1 mouse cellular context compared by ENCODE assay signal in the genomic region with DNA sequence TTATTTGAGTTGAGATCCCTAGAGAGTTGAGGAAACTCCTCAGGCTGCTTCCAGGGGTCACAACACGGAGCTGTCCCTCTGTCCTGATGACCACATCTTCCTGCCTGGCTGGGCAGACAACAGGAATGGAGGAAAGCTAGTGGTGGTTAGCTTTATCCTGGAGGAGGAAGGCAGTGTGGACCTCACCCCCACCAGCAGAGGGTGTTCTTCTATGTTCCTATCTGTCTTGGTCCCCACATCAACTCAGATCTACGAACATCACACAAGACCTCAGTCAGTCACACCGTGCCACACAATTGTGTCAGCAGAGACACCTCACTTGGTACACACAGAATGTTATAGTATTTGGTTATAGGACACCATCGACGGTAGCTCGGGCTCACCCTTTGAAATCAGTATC.
TF ChIP-seq lines count a peak whose summit lies in the region.

No protein-coding gene starts in this region.

TF ChIP-seq in MEL, 35 proteins besides CTCF, POLR2A, EP300 and RAD21:
- no peak for TF ChIP-seq UBTF (IDR thresholded peaks at IDR 0.05; ENCODE audit: borderline replicate concordance, insufficient read depth, low read depth, low read length)
- peak; percentile 25; the same call in 1 of the 2 replicates for TF ChIP-seq SMC3 (IDR thresholded peaks at IDR 0.05; ENCODE audit: low read depth, low read length)
- TF ChIP-seq KAT2A (conservative IDR thresholded peaks at IDR 0.05; ENCODE audit: low read depth, low read length) = no peak
TF ChIP-seq in MEL: peak in this region for 1.
